Mouse (Mus musculus) forebrain, postnatal 0 days (tissue): Measurements from ENCODE around the gene Ssbp3. TPM values are rescaled to one million over a fixed set of nuclear protein-coding genes. Genes with fewer than 3 reads are reported as not detected.

ENCODE experiments used
- ATAC-seq: fragments of 200-750 bp; cut with Nextera tagmentation; 2 replicates; pipeline ENCODE4 v1.8.0; 2017; ENCODE audit warnings: mild to moderate bottlenecking, moderate library complexity
- DNase-seq: peaks from one replicate; pipeline ENCODE4 v3.0.0-alpha.2; 2015
- H3K27ac ChIP-seq: fragments of 300-500 bp; sonication (generic); 2 replicates; pipeline ENCODE4 v1.5.1; 2014; ENCODE audit warnings: low read depth, mild to moderate bottlenecking, antibody characterized with exemption, low read length, moderate library complexity, mixed read lengths
- H3K27me3 ChIP-seq: fragments of 300-500 bp; sonication (generic); 2 replicates; pipeline ENCODE4 v1.6.1; 2014; ENCODE audit warnings: mild to moderate bottlenecking, low read length, mixed read lengths; ENCODE audit not compliant: insufficient read depth
- H3K36me3 ChIP-seq: fragments of 300-500 bp; sonication (generic); 2 replicates; pipeline ENCODE4 v1.6.1; 2014; ENCODE audit warnings: mild to moderate bottlenecking, moderate library complexity; ENCODE audit not compliant: insufficient read depth
- H3K4me1 ChIP-seq: fragments of 300-500 bp; sonication (generic); 2 replicates; pipeline ENCODE4 v1.6.1; 2014; ENCODE audit warnings: antibody characterized with exemption; ENCODE audit not compliant: insufficient read depth
- H3K4me2 ChIP-seq: fragments of 300-500 bp; sonication (generic); 2 replicates; pipeline ENCODE4 v1.6.1; 2014; ENCODE audit warnings: low read depth, mild to moderate bottlenecking, moderate library complexity
- H3K4me3 ChIP-seq: fragments of 300-500 bp; sonication (generic); 2 replicates; pipeline ENCODE4 v1.5.1; 2014; ENCODE audit warnings: low read depth, low read length, mixed read lengths
- H3K9ac ChIP-seq: fragments of 300-500 bp; sonication (generic); 2 replicates; pipeline ENCODE4 v1.6.1; 2014; ENCODE audit warnings: mild to moderate bottlenecking
- H3K9me3 ChIP-seq: fragments of 300-500 bp; sonication (generic); 2 replicates; pipeline ENCODE4 v1.6.1; 2016; ENCODE audit warnings: low read length
- CTCF ChIP-seq: sonication (generic); IDR thresholded peaks from 2 replicates; pipeline ENCODE4 v1.5.1; 2016; ENCODE audit warnings: antibody characterized with exemption, control low read depth, low read depth
- WGBS: fragments of 180-500 bp; shearing (Covaris S2); extraction: QIAGEN DNeasy Blood & Tissue Kit; methylation state at CpG from one replicate; pipeline ENCODE4 v1.1.7; 2014; 5-methylcytosine and 5-hydroxymethylcytosine counted together
- polyA plus RNA-seq: library from polyadenylated mRNA; unstranded; fragments of >200 nt; fragmentation: Nextera tagmentation; extraction: Ambion mirVana; gene quantifications from 2 replicates; pipeline ENCODE4 v1.2.1, GENCODE M21; 2015
- total RNA-seq: library from RNA; depleted of rRNA; stranded (reverse); fragments of >200 nt; gene quantifications from 2 replicates; pipeline ENCODE4 v1.2.3, GENCODE M21; 2014

Gene Ssbp3
- total and polyA plus RNA-seq, 2 experiments from 2014 or later, result 117 to 137 TPM

- H3K27me3 ChIP-seq, result no peaks in the 10 kb centered on the region
- no peak overlapping the region for H3K4me2 ChIP-seq
- no peaks in the 10 kb centered on the region for H3K9me3 ChIP-seq
- no peaks in the 10 kb centered on the region for H3K36me3 ChIP-seq
- no peak overlapping the region for H3K9ac ChIP-seq
- DNase-seq (no peak), ATAC-seq (no peak)
- no peaks in the 10 kb centered on the region for H3K4me1 ChIP-seq
- no peak overlapping the region for H3K27ac ChIP-seq
- TF ChIP-seq CTCF, result no peak
- WGBS, result 65% methylated on average over 10 of the region's 10 CpGs
- H3K4me3 ChIP-seq, result no peak overlapping the region
Observed at GRCm38 (mm10) chr4:106964996-106965395, 54.5 kb downstream of the Ssbp3 start.

- no peak for DNase-seq
- Histone ChIP-seq H3K4me2 (no peak overlapping the region), H3K9me3 (no peaks in the 10 kb centered on the region), H3K27ac (no peak overlapping the region), H3K9ac (no peak overlapping the region), H3K4me3 (no peak overlapping the region), H3K27me3 (no peaks in the 10 kb centered on the region), H3K4me1 (no peaks in the 10 kb centered on the region), H3K36me3 (no peaks in the 10 kb centered on the region)
- 82% methylated on average over 3 of the region's 3 CpGs for WGBS
- no peak for ATAC-seq
- no peak for TF ChIP-seq CTCF
Observed at GRCm38 (mm10) chr4:106966443-106966842, 55.9 kb downstream of the Ssbp3 start.

GRCm38 (mm10) chr4:106968910-106969309 lies 58.4 kb downstream of the Ssbp3 start:
- H3K27ac ChIP-seq, result no peak overlapping the region
- H3K27me3 ChIP-seq, result no peaks in the 10 kb centered on the region
- no peaks in the 10 kb centered on the region for H3K9me3 ChIP-seq
- H3K9ac ChIP-seq, result no peak overlapping the region
- H3K4me1 ChIP-seq, result no peaks in the 10 kb centered on the region
- no peak overlapping the region for H3K4me3 ChIP-seq
- H3K4me2 ChIP-seq, result no peak overlapping the region
- H3K36me3 ChIP-seq, result no peaks in the 10 kb centered on the region
- WGBS, result 71% methylated on average over 8 of the region's 8 CpGs
- TF ChIP-seq CTCF, result no peak
- no peak for ATAC-seq
- DNase-seq, result no peak

GRCm38 (mm10) chr4:106970786-106971185 lies 60.3 kb downstream of the Ssbp3 start:
- 80% methylated on average over 7 of the region's 7 CpGs for WGBS

GRCm38 (mm10) chr4:106972061-106972460 lies 61.6 kb downstream of the Ssbp3 start:
- H3K4me1 ChIP-seq, result peaks cover 19% of the 10 kb centered on the region

More at GRCm38 (mm10) chr4:106970786-106971185, 60.3 kb downstream of the Ssbp3 start:
- no peaks in the 10 kb centered on the region for H3K9me3 ChIP-seq
- no peak for DNase-seq
- ATAC-seq, result no peak
- no peak overlapping the region for H3K9ac ChIP-seq
- H3K4me1 ChIP-seq, result peaks cover 8% of the 10 kb centered on the region; the same call in 1 of the 2 replicates
- no peaks in the 10 kb centered on the region for H3K36me3 ChIP-seq
- H3K27ac ChIP-seq, result no peak overlapping the region
- no peak overlapping the region for H3K4me2 ChIP-seq
- no peak for TF ChIP-seq CTCF
- H3K27me3 ChIP-seq, result no peaks in the 10 kb centered on the region
- no peak overlapping the region for H3K4me3 ChIP-seq

GRCm38 (mm10) chr4:106972461-106973384 lies 62.2 kb downstream of the Ssbp3 start:
- ATAC-seq (no peak), DNase-seq (no peak)
- no peak overlapping the region for H3K9ac ChIP-seq
- no peak overlapping the region for H3K27ac ChIP-seq
- no peaks in the 10 kb centered on the region for H3K27me3 ChIP-seq
- peaks cover 26% of the 10 kb centered on the region for H3K4me1 ChIP-seq
- WGBS, result 79% methylated on average over 15 of the region's 15 CpGs
- TF ChIP-seq CTCF, result no peak
- no peaks in the 10 kb centered on the region for H3K36me3 ChIP-seq
- no peak overlapping the region for H3K4me3 ChIP-seq
- no peaks in the 10 kb centered on the region for H3K9me3 ChIP-seq
- H3K4me2 ChIP-seq, result no peak overlapping the region

More at GRCm38 (mm10) chr4:106972061-106972460, 61.6 kb downstream of the Ssbp3 start:
- no peak overlapping the region for H3K4me3 ChIP-seq
- DNase-seq, result no peak
- no peak overlapping the region for H3K27ac ChIP-seq
- ATAC-seq, result no peak
- no peaks in the 10 kb centered on the region for H3K36me3 ChIP-seq
- WGBS, result 86% methylated on average over 4 of the region's 4 CpGs
- no peak for TF ChIP-seq CTCF
- no peak overlapping the region for H3K4me2 ChIP-seq
- H3K9ac ChIP-seq, result no peak overlapping the region
- no peaks in the 10 kb centered on the region for H3K27me3 ChIP-seq
- H3K9me3 ChIP-seq, result no peaks in the 10 kb centered on the region

- TF ChIP-seq CTCF, result no peak
- no peaks in the 10 kb centered on the region for H3K9me3 ChIP-seq
- H3K4me3 ChIP-seq, result no peak overlapping the region
- no peak for DNase-seq
- ATAC-seq, result no peak
- no peak overlapping the region for H3K4me2 ChIP-seq
- peaks cover 36% of the 10 kb centered on the region for H3K4me1 ChIP-seq
- 71% methylated on average over 6 of the region's 6 CpGs for WGBS
- peak overlapping the region; percentile 54; the same call in 1 of the 2 replicates for H3K27ac ChIP-seq
- H3K36me3 ChIP-seq, result no peaks in the 10 kb centered on the region
- no peaks in the 10 kb centered on the region for H3K27me3 ChIP-seq
- peak overlapping the region; percentile 10; the same call in 1 of the 2 replicates for H3K9ac ChIP-seq
Observed at GRCm38 (mm10) chr4:106975324-106975723, 64.8 kb downstream of the Ssbp3 start.
